8 mouse cellular contexts compared by ENCODE assay signal in genomic region chr7:64504691-64505231, GRCm38 (mm10). TPM values are rescaled to one million over a fixed set of nuclear protein-coding genes. Genes with fewer than 3 reads are reported as not detected.
DNase-seq lines count a peak whose midpoint lies in the region; ATAC-seq lines count a peak whose summit lies in the region.

No protein-coding gene starts in this region.

- H3K4me2 ChIP-seq in neural tube, embryonic 15.5 days = peak overlapping the region; percentile 49

- H3K36me3 ChIP-seq in embryonic facial prominence, embryonic 10.5 days (replicated peaks) = no peaks in the 10 kb centered on the region
- no peaks in the 10 kb centered on the region for H3K36me3 ChIP-seq in neural tube, embryonic 15.5 days

- H3K27me3 ChIP-seq in embryonic facial prominence, embryonic 10.5 days (replicated peaks; ENCODE audit: low read depth, poor library complexity, severe bottlenecking) = peaks cover 50% of the 10 kb centered on the region
- no peaks in the 10 kb centered on the region for H3K27me3 ChIP-seq in neural tube, embryonic 15.5 days (replicated peaks)

- no peak for ATAC-seq in neural tube, embryonic 15.5 days (ENCODE audit: low FRiP score)

- H3K9ac ChIP-seq in neural tube, embryonic 15.5 days (replicated peaks) = 0 out of 2 replicates have a peak overlapping the region, but pooled peaks have one; percentile 23

- peaks cover 22% of the 10 kb centered on the region for H3K4me1 ChIP-seq in embryonic facial prominence, embryonic 10.5 days
- peaks cover 69% of the 10 kb centered on the region for H3K4me1 ChIP-seq in neural tube, embryonic 15.5 days

- no peaks in the 10 kb centered on the region for H3K9me3 ChIP-seq in embryonic facial prominence, embryonic 10.5 days
- no peaks in the 10 kb centered on the region for H3K9me3 ChIP-seq in neural tube, embryonic 15.5 days (replicated peaks)

- H3K4me3 ChIP-seq in embryonic facial prominence, embryonic 10.5 days = no peak overlapping the region
- H3K4me3 ChIP-seq in neural tube, embryonic 15.5 days (replicated peaks) = peak overlapping the region; percentile 22

- WGBS in embryonic facial prominence, embryonic 10.5 days = 26% methylated on average over 8 of the region's 8 CpGs
- 17% methylated on average over 8 of the region's 8 CpGs for WGBS in neural tube, embryonic 15.5 days

- no peak overlapping the region for H3K27ac ChIP-seq in embryonic facial prominence, embryonic 10.5 days (replicated peaks)
- H3K27ac ChIP-seq in neural tube, embryonic 15.5 days (replicated peaks) = 0 out of 2 replicates have a peak overlapping the region, but pooled peaks have one; percentile 23

- peak; percentile 13 for DNase-seq in adrenal gland, postnatal 25 days
- no peak for DNase-seq in adrenal gland, adult 8-10 months
- DNase-seq in embryonic facial prominence, embryonic 10.5 days (ENCODE audit: low spot score) = peak; percentile 38
- peak; percentile 62 for DNase-seq in layer of hippocampus, adult 9-11 months
- no peak for DNase-seq in kidney, postnatal 36 days
- DNase-seq in thymus, postnatal 0 days (ENCODE audit: low spot score) = no peak
- no peak for DNase-seq in kidney, postnatal 25 days

RNA-seq across cellular contexts. Expression of gene Apba2, which starts 3.3 kb away (rescaled TPM):
- not detected in 2 replicates for total RNA-seq in adrenal gland, postnatal 25 days (2021)
- total RNA-seq in adrenal gland, adult 8-10 months (2022) = 1 to 10 TPM in 1 of 4 experiments, under 1 TPM in 3; 0.12 to 1.7 (median 0.74) TPM
- polyA plus RNA-seq in embryonic facial prominence, embryonic 10.5 days (2016; fragmentation: Nextera tagmentation; extraction: Ambion mirVana) = 20.7 and 27.5 TPM in 2 replicates
- polyA plus RNA-seq in neural tube, embryonic 15.5 days (2015; fragmentation: Nextera tagmentation; extraction: Ambion mirVana) = 144 and 178 TPM in 2 replicates
- 4.3 and 5.5 TPM in 2 replicates for polyA plus RNA-seq in thymus, postnatal 0 days (2015; fragmentation: Nextera tagmentation; extraction: Ambion mirVana)

Comparison
In these comparisons a context has a peak if more than half of its experiments do, and no peak if none do; other contexts are left out.
1. DNase-seq: peak in adrenal gland, postnatal 25 days (single experiment), embryonic facial prominence, embryonic 10.5 days (single experiment) and layer of hippocampus, adult 9-11 months (single experiment); none in adrenal gland, adult 8-10 months (single experiment), kidney, postnatal 36 days (0 of 2), thymus, postnatal 0 days (single experiment) and kidney, postnatal 25 days (0 of 2).